Mouse (Mus musculus): ENCODE results near the gene Plrg1.

Plrg1 gene

DNA sequence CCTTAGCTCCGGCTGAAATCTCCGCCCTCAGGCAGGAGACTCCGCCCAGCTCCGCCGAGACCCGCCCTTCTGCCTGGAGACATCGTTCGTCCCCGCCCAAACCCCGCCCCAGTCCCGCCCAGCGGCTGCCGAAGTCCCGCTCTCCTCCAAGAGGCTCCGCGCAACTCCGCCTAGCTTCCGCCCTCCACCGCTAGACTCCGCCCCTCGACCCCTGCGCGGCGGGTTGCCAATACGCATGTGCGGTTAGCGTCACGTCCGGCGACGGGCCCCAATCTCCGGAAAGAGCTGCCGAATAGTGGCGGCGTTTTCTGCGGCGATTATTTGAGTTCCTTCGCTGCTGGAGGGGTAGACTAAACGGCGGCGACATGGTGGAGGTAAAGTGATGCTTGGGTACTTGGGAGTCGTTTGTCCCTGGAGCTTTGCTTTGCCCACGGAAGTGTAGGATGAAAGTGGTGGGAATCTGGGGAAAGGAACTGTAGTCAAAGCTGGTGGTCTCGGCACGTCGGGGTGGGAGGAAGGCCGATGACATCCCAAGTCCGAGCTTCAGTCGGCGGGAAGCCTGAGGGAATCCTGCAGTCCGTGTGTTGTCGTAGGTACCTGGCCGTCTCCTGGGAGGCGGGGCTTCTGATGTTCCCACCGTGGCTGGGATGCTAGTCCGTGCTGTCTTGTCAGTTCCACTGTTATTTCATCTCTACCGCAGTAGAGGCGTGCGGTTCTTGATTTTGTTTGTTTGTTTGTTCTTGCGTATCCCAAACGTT lies at the start of gene Plrg1:
TSS of gene Plrg1 (plus strand) at position 242 of the 758 bp plus-strand sequence.
- DNase-seq (ENCODE audit: low read depth, low spot score), result peak; percentile 97

DNA sequence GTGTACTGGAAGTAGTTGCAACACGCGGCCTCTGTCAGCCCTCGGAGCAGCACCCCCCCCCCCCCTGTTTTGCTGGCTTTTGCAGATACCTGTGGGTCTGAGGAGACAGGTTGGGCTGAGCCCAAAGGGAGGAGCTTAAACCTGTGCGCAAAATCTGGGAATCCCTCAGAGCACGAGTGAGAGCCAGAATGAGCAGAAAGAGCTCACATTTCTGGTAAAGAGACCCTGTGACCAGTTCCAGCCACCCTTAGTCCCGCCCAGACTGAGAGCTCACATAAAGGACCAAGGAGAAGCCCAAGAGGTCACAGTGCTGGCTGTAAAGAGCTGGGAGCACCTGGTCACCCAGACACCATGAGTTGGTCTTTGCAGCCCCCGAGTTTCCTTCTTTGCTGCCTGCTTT lies 47.8 kb upstream of the Plrg1 start, which contains the start of gene Fgg:
TSS of gene Fgg (plus strand) at position 168 of the 400 bp plus-strand sequence.
- no peak for DNase-seq (ENCODE audit: low read depth, low spot score)

DNA sequence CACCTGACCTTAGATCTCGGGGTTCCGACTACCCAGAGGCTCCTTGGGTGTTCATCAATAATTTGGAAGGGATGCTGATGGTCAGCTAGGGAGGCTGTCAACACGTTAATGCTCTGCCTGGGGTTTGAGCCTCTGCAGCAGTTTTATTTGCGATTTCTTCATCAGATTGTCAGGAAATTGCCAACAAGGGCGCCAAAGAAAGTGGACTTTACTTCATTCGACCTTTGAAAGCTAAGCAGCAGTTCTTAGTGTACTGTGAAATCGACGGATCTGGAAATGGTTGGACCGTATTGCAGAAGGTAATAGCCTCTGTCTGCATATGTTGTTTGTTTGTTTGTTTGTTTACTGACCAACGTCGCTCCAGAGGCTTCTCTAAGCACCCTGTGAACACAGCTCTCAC lies 45.0 kb upstream of the Plrg1 start:
- no peak for DNase-seq (ENCODE audit: low read depth, low spot score)

DNA sequence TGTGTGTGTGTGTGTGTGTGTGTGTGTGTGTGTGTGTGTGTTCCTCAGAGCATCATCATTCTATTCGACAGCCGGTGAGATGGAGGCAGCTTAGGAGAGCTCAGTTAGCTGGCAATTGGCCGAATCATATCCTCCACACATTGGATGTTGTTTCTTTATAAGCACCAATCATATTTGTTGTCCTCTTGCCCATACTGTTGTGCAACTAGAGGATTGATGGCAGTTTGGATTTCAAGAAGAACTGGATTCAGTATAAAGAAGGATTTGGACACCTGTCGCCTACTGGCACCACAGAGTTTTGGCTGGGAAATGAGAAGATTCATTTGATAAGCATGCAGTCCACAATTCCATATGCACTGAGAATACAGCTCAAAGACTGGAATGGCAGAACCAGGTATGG lies 44.2 kb upstream of the Plrg1 start:
- DNase-seq (ENCODE audit: low read depth, low spot score), result no peak

DNA sequence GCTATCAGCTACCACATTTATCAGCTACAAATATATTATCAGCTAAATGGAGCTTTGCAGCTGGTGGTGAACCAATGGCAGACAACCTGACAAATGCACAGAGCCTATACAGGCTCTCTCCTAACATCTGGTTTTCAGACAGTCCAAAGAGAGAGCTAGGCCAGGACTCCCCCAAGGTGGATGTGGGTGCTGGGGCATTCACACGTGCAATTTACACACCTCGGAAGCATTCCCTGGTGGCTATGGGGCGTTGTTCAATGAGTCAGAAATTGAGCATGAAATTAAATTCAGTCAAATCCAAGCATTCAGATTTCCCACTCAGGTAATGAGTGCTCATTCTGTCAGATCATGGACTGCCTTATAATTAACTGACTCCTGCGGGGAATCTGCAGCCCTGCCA lies 43.8 kb upstream of the Plrg1 start:
- DNase-seq (ENCODE audit: low read depth, low spot score), result no peak

- DNase-seq (ENCODE audit: low read depth, low spot score), result no peak
Observed at GRCm38 (mm10) chr3:83012636-83013035, 42.7 kb upstream of the Plrg1 start.

GRCm38 (mm10) chr3:83013951-83014350 lies 41.4 kb upstream of the Plrg1 start:
- no peak for DNase-seq (ENCODE audit: low read depth, low spot score)

- DNase-seq (ENCODE audit: low read depth, low spot score), result no peak
Observed at GRCm38 (mm10) chr3:83016236-83016635, 39.1 kb upstream of the Plrg1 start.

- DNase-seq (ENCODE audit: low read depth, low spot score), result no peak
Observed at GRCm38 (mm10) chr3:83020387-83020786, 34.9 kb upstream of the Plrg1 start.

GRCm38 (mm10) chr3:83021176-83021575 lies 34.1 kb upstream of the Plrg1 start:
- no peak for DNase-seq (ENCODE audit: low read depth, low spot score)

GRCm38 (mm10) chr3:83025036-83025435 lies 30.3 kb upstream of the Plrg1 start:
- DNase-seq (ENCODE audit: low read depth, low spot score), result no peak

GRCm38 (mm10) chr3:83025475-83026301 lies 29.6 kb upstream of the Plrg1 start, which contains the start of gene Fga:
Gene Fga, plus strand, starts transcription at chr3:83026076.
- no peak for DNase-seq (ENCODE audit: low read depth, low spot score)

DNA sequence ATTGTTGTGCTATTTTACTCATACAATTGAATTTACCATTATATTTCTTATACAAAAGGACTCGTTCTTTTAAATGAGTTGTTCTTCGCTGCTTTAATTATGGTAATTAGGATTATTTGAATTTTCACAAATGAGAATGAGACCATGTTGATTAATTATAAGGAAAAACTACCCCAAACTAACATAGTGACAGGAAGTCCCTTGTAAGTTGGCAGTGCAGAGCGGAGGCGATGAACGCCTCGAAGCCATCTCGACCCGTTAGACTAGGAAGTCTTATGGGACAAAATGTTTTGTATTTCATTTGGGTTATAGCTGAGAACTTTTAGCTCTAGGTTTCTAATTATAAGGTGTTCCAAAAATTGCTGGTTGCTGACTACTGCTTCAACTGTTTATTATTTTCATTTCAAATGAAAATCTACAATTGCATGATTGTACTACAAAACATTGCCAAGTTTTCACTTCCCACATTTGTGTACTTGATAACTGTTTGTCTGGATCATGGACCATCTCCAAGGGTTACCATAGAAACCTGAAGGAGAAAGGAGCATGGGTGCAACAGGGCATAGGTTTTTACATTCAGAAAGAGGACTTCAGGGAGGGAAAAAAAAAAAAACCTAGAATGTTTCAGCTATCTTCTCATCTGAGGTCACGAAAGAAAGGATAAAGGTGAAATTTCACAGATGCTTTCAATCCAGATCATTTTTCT lies 27.6 kb upstream of the Plrg1 start:
- no peak for DNase-seq (ENCODE audit: low read depth, low spot score)

- DNase-seq (ENCODE audit: low read depth, low spot score), result no peak
Observed at GRCm38 (mm10) chr3:83030331-83030730, 25.0 kb upstream of the Plrg1 start.

GRCm38 (mm10) chr3:83032746-83033308 lies 22.5 kb upstream of the Plrg1 start:
- DNase-seq (ENCODE audit: low read depth, low spot score), result no peak

GRCm38 (mm10) chr3:83033801-83034200 lies 21.5 kb upstream of the Plrg1 start:
- DNase-seq (ENCODE audit: low read depth, low spot score), result no peak

DNA sequence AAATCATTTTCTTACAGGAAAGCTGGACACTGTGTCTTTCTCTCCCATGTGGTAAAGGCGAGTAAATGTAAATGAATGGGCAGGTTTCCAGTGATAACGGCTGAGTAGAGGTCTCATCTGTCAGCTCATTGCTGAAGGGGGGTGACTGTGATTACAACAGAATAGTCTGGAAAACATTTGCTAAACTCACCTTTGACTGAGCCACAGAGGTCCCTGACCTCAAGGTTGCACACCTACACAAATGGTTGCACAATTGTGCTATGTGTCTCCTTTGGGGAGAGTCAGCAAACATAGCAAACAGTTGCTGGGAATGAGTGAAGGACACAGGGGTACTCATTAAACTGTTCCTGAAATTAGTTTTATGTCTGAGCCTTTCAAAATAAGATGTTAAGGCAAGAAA lies 16.5 kb upstream of the Plrg1 start:
- DNase-seq (ENCODE audit: low read depth, low spot score), result no peak

DNA sequence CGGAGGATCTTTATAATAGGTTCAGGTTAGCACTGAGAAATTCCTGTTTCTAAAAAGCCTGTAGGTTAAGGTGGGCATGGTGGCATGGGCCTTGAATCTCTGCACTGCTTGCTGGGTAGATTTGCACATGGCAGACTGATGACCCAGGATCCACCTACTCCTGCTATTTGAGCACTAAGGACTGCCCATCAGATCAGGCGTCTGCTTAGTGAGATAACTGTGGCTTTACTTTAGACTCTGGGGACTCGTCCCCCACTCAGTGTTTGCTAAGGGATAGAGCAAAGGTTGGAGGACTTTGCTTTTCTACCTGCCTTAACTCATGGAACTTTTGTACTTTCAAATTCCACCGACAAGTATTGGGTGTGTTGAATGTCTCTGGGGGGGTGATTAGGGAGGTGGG lies 15.7 kb upstream of the Plrg1 start:
- no peak for DNase-seq (ENCODE audit: low read depth, low spot score)

GRCm38 (mm10) chr3:83042451-83042850 lies 12.9 kb upstream of the Plrg1 start:
- no peak for DNase-seq (ENCODE audit: low read depth, low spot score)

GRCm38 (mm10) chr3:83046649-83047048 lies 8.7 kb upstream of the Plrg1 start:
- no peak for DNase-seq (ENCODE audit: low read depth, low spot score)

GRCm38 (mm10) chr3:83049680-83050079 lies 5.6 kb upstream of the Plrg1 start, which contains the start of gene Fgb:
Gene Fgb, minus strand, starts transcription at chr3:83049863.
- no peak for DNase-seq (ENCODE audit: low read depth, low spot score)

GRCm38 (mm10) chr3:83050661-83051060 lies 4.7 kb upstream of the Plrg1 start:
- DNase-seq (ENCODE audit: low read depth, low spot score), result no peak

All from embryo, embryonic 11.5 days (tissue).